Mouse (Mus musculus) adrenal gland, adult 2 months (tissue): ENCODE data around the gene Gm20481. TPM values are rescaled to one million over a fixed set of nuclear protein-coding genes. Genes with fewer than 3 reads are reported as not detected.
A peak's percentile ranks its signal among the peaks of the same experiment; 100 is the strongest.
"Not testable (repeated sequence)": the region's sequence is repeated elsewhere in the genome, so short reads cannot be mapped to it uniquely, and the experiment has no call there.

Experiments
- DNase-seq: peaks from one replicate; pipeline ENCODE4 v3.0.0; 2021
- polyA plus RNA-seq: library from polyadenylated mRNA; depleted of rRNA; stranded (reverse); fragments of >200 nt; gene quantifications from 2 replicates; pipeline ENCODE4 v1.2.3, GENCODE M21; 2012
- total RNA-seq, 2 experiments: library from RNA; stranded (reverse); gene quantifications; 2 replicates each; pipeline ENCODE4 v1.2.3; 2021

Gene Gm20481
- total and polyA plus RNA-seq, 3 experiments, result 0.58 to 1.2 TPM; not detected in 1

- DNase-seq, result peak; percentile 75
These were observed 6.1 kb downstream of the Gm20481 start for GRCm38 (mm10) chr17:34975581-34976492.

- no peak for DNase-seq
These were observed 7.3 kb downstream of the Gm20481 start for GRCm38 (mm10) chr17:34977000-34977399.

- no peak for DNase-seq
These were observed 8.5 kb downstream of the Gm20481 start for GRCm38 (mm10) chr17:34978239-34978638.

- DNase-seq, result peak; percentile 25
These were observed 9.9 kb downstream of the Gm20481 start for GRCm38 (mm10) chr17:34979631-34980030.

- DNase-seq, result peak; percentile 57
These were observed 10.9 kb downstream of the Gm20481 start for GRCm38 (mm10) chr17:34980655-34981054.

- peak; percentile 96 for DNase-seq
These were observed 12.0 kb downstream of the Gm20481 start, which contains the start of gene Lsm2 for GRCm38 (mm10) chr17:34981690-34982180. Gene Lsm2, plus strand, starts transcription at chr17:34981862.

- DNase-seq, result no peak
These were observed 12.6 kb downstream of the Gm20481 start for GRCm38 (mm10) chr17:34982328-34982727.

- DNase-seq, result no peak
These were observed 14.5 kb downstream of the Gm20481 start for GRCm38 (mm10) chr17:34984218-34984617.

GRCm38 (mm10) chr17:34994751-34995150 lies 25.0 kb downstream of the Gm20481 start:
- DNase-seq, result no peak

GRCm38 (mm10) chr17:34995192-34995591 lies 25.5 kb downstream of the Gm20481 start:
- not testable (repeated sequence) for DNase-seq

- DNase-seq, result not testable (repeated sequence)
These were observed 26.2 kb downstream of the Gm20481 start for GRCm38 (mm10) chr17:34995927-34996326.

GRCm38 (mm10) chr17:34996411-34997141 lies 26.9 kb downstream of the Gm20481 start:
- no peak for DNase-seq

- no peak for DNase-seq
These were observed 27.4 kb downstream of the Gm20481 start for GRCm38 (mm10) chr17:34997142-34997483.

GRCm38 (mm10) chr17:34998526-34999430 lies 29.1 kb downstream of the Gm20481 start:
- DNase-seq, result no peak

GRCm38 (mm10) chr17:34999871-35000716 lies 30.4 kb downstream of the Gm20481 start:
- not testable (repeated sequence) for DNase-seq

GRCm38 (mm10) chr17:35000717-35001451 lies 31.2 kb downstream of the Gm20481 start, which contains the start of gene Vars:
Gene Vars, plus strand, starts transcription at chr17:35000987.
- DNase-seq, result peak; percentile 95

GRCm38 (mm10) chr17:35001452-35002152 lies 31.9 kb downstream of the Gm20481 start:
- peak; percentile 35 for DNase-seq

GRCm38 (mm10) chr17:35002153-35002865 lies 32.6 kb downstream of the Gm20481 start:
- DNase-seq, result no peak
